Comparison of ENCODE assay signal across 7 mouse cellular contexts in genomic region chr4:150910164-150910951, GRCm38 (mm10). TPM values are rescaled to one million over a fixed set of nuclear protein-coding genes. Genes with fewer than 3 reads are reported as not detected.
DNase-seq lines count a peak whose midpoint lies in the region; ATAC-seq lines count a peak whose summit lies in the region.

No protein-coding gene starts in this region.

- 0 out of 2 replicates have a peak overlapping the region, but pooled peaks have one; percentile 5 for H3K9ac ChIP-seq in lung, embryonic 15.5 days
- peak overlapping the region; percentile 52; the same call in 1 of the 2 replicates for H3K9ac ChIP-seq in limb, embryonic 11.5 days (ENCODE audit: low read length)
- no peak overlapping the region for H3K9ac ChIP-seq in neural tube, embryonic 15.5 days (replicated peaks)

- WGBS in lung, embryonic 15.5 days, result 83% methylated on average over 19 of the region's 19 CpGs
- 85% methylated on average over 19 of the region's 19 CpGs for WGBS in forebrain, embryonic 10.5 days
- WGBS in limb, embryonic 11.5 days, result 86% methylated on average over 19 of the region's 19 CpGs
- WGBS in neural tube, embryonic 15.5 days, result 86% methylated on average over 19 of the region's 19 CpGs

- H3K4me3 ChIP-seq in lung, embryonic 15.5 days, result peak overlapping the region; percentile 77
- H3K4me3 ChIP-seq in forebrain, embryonic 10.5 days, result peak overlapping the region; percentile 68
- H3K4me3 ChIP-seq in limb, embryonic 11.5 days (ENCODE audit: low read depth, low read length), result peak overlapping the region; percentile 93; the same call in 1 of the 2 replicates
- H3K4me3 ChIP-seq in neural tube, embryonic 15.5 days (replicated peaks), result peak overlapping the region; percentile 72

- ATAC-seq in lung, embryonic 15.5 days (ENCODE audit: borderline replicate concordance, extremely low read depth, low FRiP score, low TSS enrichment), result peak; percentile 2; the same call in 1 of the 2 replicates
- ATAC-seq in limb, embryonic 11.5 days (ENCODE audit: insufficient number of reproducible peaks, low FRiP score, low TSS enrichment, low read depth), result peak; percentile 5; the same call in 1 of the 2 replicates
- peak; percentile 27 for ATAC-seq in neural tube, embryonic 15.5 days (ENCODE audit: low FRiP score)

- H3K27me3 ChIP-seq in lung, embryonic 15.5 days, result no peaks in the 10 kb centered on the region
- H3K27me3 ChIP-seq in forebrain, embryonic 10.5 days (ENCODE audit: poor library complexity, severe bottlenecking), result no peaks in the 10 kb centered on the region
- H3K27me3 ChIP-seq in limb, embryonic 11.5 days (ENCODE audit: control insufficient read depth, insufficient read depth, low read length), result no peaks in the 10 kb centered on the region
- H3K27me3 ChIP-seq in neural tube, embryonic 15.5 days (replicated peaks), result no peaks in the 10 kb centered on the region

- H3K9me3 ChIP-seq in lung, embryonic 15.5 days, result no peaks in the 10 kb centered on the region
- no peaks in the 10 kb centered on the region for H3K9me3 ChIP-seq in forebrain, embryonic 10.5 days
- no peaks in the 10 kb centered on the region for H3K9me3 ChIP-seq in limb, embryonic 11.5 days (ENCODE audit: control insufficient read depth, low read length)
- H3K9me3 ChIP-seq in neural tube, embryonic 15.5 days (replicated peaks), result no peaks in the 10 kb centered on the region

- peaks cover 32% of the 10 kb centered on the region for H3K4me1 ChIP-seq in lung, embryonic 15.5 days
- peaks cover 46% of the 10 kb centered on the region for H3K4me1 ChIP-seq in forebrain, embryonic 10.5 days
- peaks cover 9% of the 10 kb centered on the region; the same call in 1 of the 2 replicates for H3K4me1 ChIP-seq in limb, embryonic 11.5 days (ENCODE audit: control insufficient read depth, insufficient read depth, low read length)
- peaks cover 35% of the 10 kb centered on the region for H3K4me1 ChIP-seq in neural tube, embryonic 15.5 days

- no peak for DNase-seq in lung, postnatal 25 days (ENCODE audit: low spot score)
- no peak for DNase-seq in forebrain, embryonic 10.5 days (ENCODE audit: extremely low spot score, low spot score)
- DNase-seq in limb, embryonic 11.5 days (ENCODE audit: low spot score), result no peak
- DNase-seq in left cerebral cortex, postnatal 4 days, result no peak
- no peak for DNase-seq in right cerebral cortex, adult 18-20 months

- intact Hi-C loops in left cerebral cortex, postnatal 4 days (cut with DNase I), result no loop called here

- H3K27ac ChIP-seq in lung, embryonic 15.5 days, result peak overlapping the region; percentile 46
- peak overlapping the region; percentile 91 for H3K27ac ChIP-seq in forebrain, embryonic 10.5 days
- H3K27ac ChIP-seq in limb, embryonic 11.5 days (replicated peaks; ENCODE audit: low read depth, low read length), result no peak overlapping the region
- peak overlapping the region; percentile 85 for H3K27ac ChIP-seq in neural tube, embryonic 15.5 days (replicated peaks)

- peak overlapping the region; percentile 75 for H3K4me2 ChIP-seq in lung, embryonic 15.5 days
- H3K4me2 ChIP-seq in limb, embryonic 11.5 days (ENCODE audit: low read depth, severe bottlenecking), result peak overlapping the region; percentile 52; the same call in 1 of the 2 replicates
- H3K4me2 ChIP-seq in neural tube, embryonic 15.5 days, result peak overlapping the region; percentile 49

- H3K36me3 ChIP-seq in lung, embryonic 15.5 days, result peaks cover 19% of the 10 kb centered on the region
- H3K36me3 ChIP-seq in forebrain, embryonic 10.5 days (replicated peaks), result peaks cover 29% of the 10 kb centered on the region
- peaks cover 4% of the 10 kb centered on the region; the same call in 1 of the 2 replicates for H3K36me3 ChIP-seq in limb, embryonic 11.5 days (ENCODE audit: control insufficient read depth, insufficient read depth, low read length)
- H3K36me3 ChIP-seq in neural tube, embryonic 15.5 days, result peaks cover 9% of the 10 kb centered on the region

RNA-seq across cellular contexts. Expression of gene Park7, which starts 3.9 kb away (rescaled TPM):
- 423 and 449 TPM in 2 replicates for polyA plus RNA-seq in lung, embryonic 15.5 days (2015; fragmentation: Nextera tagmentation; extraction: Ambion mirVana)
- polyA plus RNA-seq in forebrain, embryonic 10.5 days (2016; fragmentation: Nextera tagmentation; extraction: Ambion mirVana), result 497 and 502 TPM in 2 replicates
- 486 and 501 TPM in 2 replicates for polyA plus RNA-seq in limb, embryonic 11.5 days (2014; fragmentation: Nextera tagmentation; extraction: Ambion mirVana)
- 384 and 410 TPM in 2 replicates for polyA plus RNA-seq in neural tube, embryonic 15.5 days (2015; fragmentation: Nextera tagmentation; extraction: Ambion mirVana)
- 100 to 1,000 TPM; 207 to 213 TPM for total RNA-seq in left cerebral cortex, postnatal 4 days (2021)

RNA-seq across cellular contexts. Expression of gene Tnfrsf9, which starts 4.0 kb away (rescaled TPM):
- polyA plus RNA-seq in lung, embryonic 15.5 days (2015; fragmentation: Nextera tagmentation; extraction: Ambion mirVana), result 0.26 and 0.29 TPM in 2 replicates
- polyA plus RNA-seq in forebrain, embryonic 10.5 days (2016; fragmentation: Nextera tagmentation; extraction: Ambion mirVana), result 0.32 and 0.49 TPM in 2 replicates
- polyA plus RNA-seq in limb, embryonic 11.5 days (2014; fragmentation: Nextera tagmentation; extraction: Ambion mirVana), result 0.69 and 0.72 TPM in 2 replicates
- polyA plus RNA-seq in neural tube, embryonic 15.5 days (2015; fragmentation: Nextera tagmentation; extraction: Ambion mirVana), result 0.44 and 2.8 TPM in 2 replicates
- total RNA-seq in left cerebral cortex, postnatal 4 days (2021), result under 1 TPM in 1 of 2 experiments, not detected in 1; 0.24 TPM

RNA-seq across cellular contexts. Expression of gene Errfi1, which starts 56.6 kb away (rescaled TPM):
- 41.7 and 42.7 TPM in 2 replicates for polyA plus RNA-seq in lung, embryonic 15.5 days (2015; fragmentation: Nextera tagmentation; extraction: Ambion mirVana)
- polyA plus RNA-seq in forebrain, embryonic 10.5 days (2016; fragmentation: Nextera tagmentation; extraction: Ambion mirVana), result 16.5 and 18.7 TPM in 2 replicates
- polyA plus RNA-seq in limb, embryonic 11.5 days (2014; fragmentation: Nextera tagmentation; extraction: Ambion mirVana), result 33.2 and 34.7 TPM in 2 replicates
- 51.8 and 57.4 TPM in 2 replicates for polyA plus RNA-seq in neural tube, embryonic 15.5 days (2015; fragmentation: Nextera tagmentation; extraction: Ambion mirVana)
- total RNA-seq in left cerebral cortex, postnatal 4 days (2021), result 10 to 100 TPM; 18.1 to 18.8 TPM
